Mouse (Mus musculus) lung, postnatal 14 days (tissue): ENCODE data around the gene Smc4.
"Not testable (repeated sequence)": the region's sequence is repeated elsewhere in the genome, so short reads cannot be mapped to it uniquely, and the experiment has no call there.

Experiments used
- DNase-seq: peaks from one replicate; pipeline ENCODE4 v3.0.0; 2021

The Smc4 gene

GRCm38 (mm10) chr3:69018635-69019034 lies 14.1 kb downstream of the Smc4 start:
- DNase-seq, result not testable (repeated sequence)

- DNase-seq, result no peak
These were observed 15.7 kb downstream of the Smc4 start for GRCm38 (mm10) chr3:69020285-69020684.

- no peak for DNase-seq
These were observed 16.2 kb downstream of the Smc4 start for GRCm38 (mm10) chr3:69020764-69021163.

DNA sequence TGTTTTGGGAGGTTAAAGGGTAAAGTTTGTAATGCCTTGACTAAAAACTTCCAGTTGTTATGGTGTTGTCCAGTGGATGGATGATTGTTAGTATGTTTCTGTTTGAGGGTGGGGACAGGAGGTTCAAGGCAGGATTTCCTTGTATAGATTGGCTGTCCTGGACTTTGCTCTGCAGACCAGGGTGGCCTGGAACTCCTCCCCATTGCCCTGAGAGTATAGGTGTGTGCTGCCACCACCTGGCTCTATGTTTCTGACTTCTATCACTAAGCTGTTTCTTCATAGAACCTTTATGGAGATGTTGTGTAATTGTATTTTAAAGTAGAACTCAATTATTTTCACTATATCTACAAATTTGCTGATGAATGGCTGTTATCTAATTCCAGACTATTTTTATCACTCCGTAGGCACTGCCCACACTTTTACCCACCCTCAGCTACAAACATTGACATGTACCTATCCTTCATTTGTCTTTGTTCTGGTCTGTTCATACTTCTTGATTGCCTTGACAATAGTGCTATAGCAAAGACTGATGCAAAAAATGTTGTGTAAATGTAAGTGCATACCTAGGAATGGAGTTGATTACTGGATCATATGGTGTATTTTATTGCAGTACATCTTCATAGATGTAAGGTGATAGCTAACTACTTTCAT lies 21.7 kb downstream of the Smc4 start:
- DNase-seq, result no peak

GRCm38 (mm10) chr3:69040105-69040504 lies 35.6 kb downstream of the Smc4 start:
- no peak for DNase-seq

- DNase-seq, result no peak
These were observed 36.8 kb downstream of the Smc4 start for GRCm38 (mm10) chr3:69041298-69041697.

DNA sequence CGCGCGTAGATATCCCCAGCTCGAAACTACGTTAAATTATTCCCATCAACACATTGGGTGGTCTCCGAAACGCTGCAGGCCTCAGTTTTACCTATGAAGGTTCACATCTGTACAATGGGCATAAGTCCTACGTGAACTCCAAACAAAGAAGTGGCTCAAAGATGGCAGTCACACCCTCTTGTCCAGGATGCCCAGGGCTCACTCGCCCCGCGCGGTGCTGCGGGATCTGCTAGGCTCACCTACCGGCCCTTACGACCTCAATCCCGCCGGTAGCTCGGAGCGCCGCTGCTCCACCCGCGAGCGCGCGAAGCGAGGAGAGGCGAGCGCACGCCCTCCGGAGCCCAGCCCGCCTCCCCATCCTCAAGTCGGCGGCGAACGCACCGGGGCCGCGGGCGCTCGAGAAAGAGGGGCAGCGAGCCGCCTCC lies 39.6 kb downstream of the Smc4 start:
- no peak for DNase-seq

DNA sequence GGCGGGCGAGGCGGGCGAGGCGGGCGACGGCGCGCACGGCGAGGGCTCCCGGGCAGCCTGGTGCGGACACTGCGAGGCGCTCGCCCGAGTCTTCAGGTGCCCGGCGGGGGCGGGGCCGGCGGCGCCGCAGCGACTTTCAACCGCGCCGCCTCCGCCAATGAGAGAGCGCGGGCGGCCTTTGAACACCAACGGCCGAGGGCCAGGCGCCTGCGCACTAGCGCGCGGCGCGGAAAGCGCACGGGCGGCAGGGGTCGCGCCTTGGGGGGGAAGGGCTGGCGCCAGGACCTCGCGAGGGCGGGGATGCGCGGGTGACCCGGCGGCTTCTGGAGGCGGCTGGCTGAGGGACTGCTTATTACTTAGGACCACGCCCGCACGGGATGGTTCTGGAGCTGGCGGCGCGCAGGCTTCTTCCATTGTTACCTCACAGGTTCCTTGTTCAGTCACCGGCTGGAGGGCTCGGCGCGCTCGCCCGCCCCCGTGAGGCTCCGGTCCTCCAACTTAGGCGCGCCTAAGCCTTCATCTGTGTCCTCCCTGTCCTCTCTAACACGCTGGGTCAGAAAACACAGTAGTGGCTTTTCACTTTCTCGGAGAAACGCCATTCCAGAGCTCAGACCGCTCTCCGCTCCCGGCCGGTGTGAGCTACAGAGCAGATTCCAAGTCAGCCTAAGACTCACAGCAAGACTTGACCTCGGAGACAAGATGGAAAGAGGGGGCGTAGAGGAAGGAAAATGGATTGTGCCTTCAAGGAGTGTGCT lies 40.3 kb downstream of the Smc4 start, which contains the start of gene Trim59:
Gene Trim59 (minus strand): TSS at position 111 of the 755 bp plus-strand sequence.
- peak; percentile 87 for DNase-seq

GRCm38 (mm10) chr3:69045400-69045703 lies 40.8 kb downstream of the Smc4 start:
- DNase-seq, result no peak

DNA sequence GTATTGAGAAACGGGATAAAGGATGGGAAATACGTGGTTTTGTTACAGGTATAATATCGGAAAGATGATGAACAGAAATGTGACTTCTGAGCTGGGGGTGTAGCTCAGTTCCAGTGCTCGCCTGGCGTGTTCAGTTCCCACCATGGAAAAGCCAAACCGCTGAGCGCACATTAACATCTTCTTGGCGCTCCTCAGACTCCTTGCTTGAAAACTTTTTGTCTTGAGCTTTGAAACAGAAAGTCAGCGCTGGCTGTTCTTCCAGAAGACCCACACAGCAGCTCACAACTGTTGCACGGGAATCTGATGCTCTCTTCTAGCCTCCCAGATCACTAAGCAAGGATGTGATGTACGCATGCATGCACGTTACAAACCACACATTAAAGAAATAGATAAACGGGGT lies 41.2 kb downstream of the Smc4 start:
- DNase-seq, result no peak

GRCm38 (mm10) chr3:69046509-69046908 lies 42.0 kb downstream of the Smc4 start:
- no peak for DNase-seq

DNA sequence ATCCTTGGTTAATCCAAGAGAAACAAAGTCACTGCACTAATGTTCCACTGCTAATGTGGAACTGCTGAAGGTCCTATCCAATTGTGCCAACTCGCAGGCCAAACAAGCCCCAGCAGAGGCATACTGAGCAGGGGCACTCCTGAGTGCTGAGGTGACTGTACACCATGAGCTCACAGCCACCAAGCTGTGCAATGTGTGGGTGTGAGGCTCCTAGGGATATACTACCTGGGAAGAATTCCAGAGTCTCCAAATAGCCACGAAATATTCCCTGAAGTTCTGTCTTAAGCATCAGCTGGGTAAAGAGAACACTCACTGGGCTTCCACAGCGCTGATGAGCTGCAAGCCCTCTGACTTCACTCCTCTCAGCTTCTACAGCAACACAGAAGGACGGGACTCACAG lies 43.1 kb downstream of the Smc4 start:
- no peak for DNase-seq

DNA sequence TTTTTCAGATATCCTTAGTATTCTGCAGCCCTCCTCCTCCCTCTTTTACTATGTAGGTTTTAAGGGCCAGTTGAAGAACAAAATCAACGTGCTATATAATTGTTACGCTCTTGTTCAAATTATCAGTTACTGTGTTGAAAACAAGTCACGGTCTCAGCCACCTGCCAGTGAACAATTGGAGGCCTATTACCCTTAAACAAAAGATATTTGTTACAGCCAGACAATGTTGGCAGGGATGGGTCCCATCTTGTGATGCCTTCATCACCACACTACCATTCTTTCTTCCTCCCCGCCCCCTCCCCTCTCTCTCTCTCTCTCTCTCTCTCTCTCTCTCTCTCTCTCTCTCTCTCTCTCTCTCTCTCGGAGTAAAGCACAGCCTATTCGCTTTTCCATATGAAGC lies 44.5 kb downstream of the Smc4 start:
- DNase-seq, result no peak

- DNase-seq, result no peak
These were observed 47.4 kb downstream of the Smc4 start for GRCm38 (mm10) chr3:69051894-69052293.

GRCm38 (mm10) chr3:69054760-69055432 lies 50.4 kb downstream of the Smc4 start:
- no peak for DNase-seq

- no peak for DNase-seq
These were observed 51.3 kb downstream of the Smc4 start for GRCm38 (mm10) chr3:69055871-69056270.

- DNase-seq, result no peak
These were observed 56.1 kb downstream of the Smc4 start for GRCm38 (mm10) chr3:69060672-69061071.

DNA sequence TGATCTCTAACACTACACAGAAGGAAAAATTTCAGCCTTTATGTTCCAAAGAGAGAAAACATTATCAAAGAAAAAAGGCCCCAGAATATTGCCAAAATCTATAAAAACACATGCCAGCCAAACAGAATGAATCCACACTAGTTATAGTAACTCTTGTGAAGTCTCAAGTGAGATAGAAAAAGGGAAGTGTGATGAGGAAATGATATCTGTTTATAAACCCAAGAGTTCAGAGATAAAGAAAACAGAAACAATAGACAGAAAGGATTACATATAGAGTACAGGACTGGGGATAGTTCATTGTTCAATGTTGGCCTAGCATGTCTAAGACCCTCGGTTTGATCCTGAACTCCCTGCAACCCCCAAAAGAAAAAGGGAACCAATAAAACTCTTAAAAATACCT lies 58.2 kb downstream of the Smc4 start:
- no peak for DNase-seq

- no peak for DNase-seq
These were observed 59.5 kb downstream of the Smc4 start for GRCm38 (mm10) chr3:69064005-69064404.
